Mouse (Mus musculus): Measurements from ENCODE around the gene Ldha. TPM values are rescaled to one million over a fixed set of nuclear protein-coding genes. Genes with fewer than 3 reads are reported as not detected.
A peak's percentile ranks its signal among the peaks of the same experiment; 100 is the strongest.

The Ldha gene
- polyA plus RNA-seq, 1 experiment from 2014 or later, result 1,396 TPM

DNA sequence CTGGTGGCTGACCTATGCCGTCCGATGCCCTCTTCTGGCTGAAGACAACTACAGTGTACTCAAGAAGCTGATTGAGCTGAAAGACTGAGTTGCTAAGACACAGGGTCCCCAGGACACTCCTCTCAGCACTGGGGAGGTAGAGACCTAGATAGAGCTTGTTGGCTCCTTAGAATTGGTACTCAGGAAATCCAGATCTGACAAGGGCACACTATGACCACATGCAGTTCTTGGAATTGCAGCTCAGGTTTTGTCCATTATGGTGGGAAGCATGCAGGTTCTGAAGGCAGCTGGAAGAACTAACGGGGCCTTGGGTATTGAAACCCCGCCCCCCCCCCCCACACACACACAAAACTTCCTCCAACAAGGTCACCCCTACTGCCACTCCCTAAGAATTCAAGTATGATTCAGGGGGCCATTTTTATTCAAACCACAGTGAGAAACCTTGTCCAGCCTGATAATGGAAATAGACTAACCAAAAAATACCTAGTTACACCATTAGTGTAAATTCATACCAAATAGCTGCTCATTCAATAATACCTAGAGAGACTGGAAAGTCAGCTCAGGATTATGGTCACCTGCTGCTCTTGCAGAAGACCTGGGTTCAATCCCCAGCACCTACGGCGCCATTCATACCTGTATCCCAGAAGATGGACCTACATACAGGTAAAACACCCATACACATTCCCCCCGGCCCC lies 14.7 kb downstream of the Ldha start:
- H3K27me3 ChIP-seq (ENCODE audit: control insufficient read depth, insufficient read depth, low read length), result no peaks in the 10 kb centered on the region
- ATAC-seq (ENCODE audit: low FRiP score, low TSS enrichment), result no peak
- no peak overlapping the region for H3K4me2 ChIP-seq (replicated peaks; ENCODE audit: low read depth, low read length)
- peaks cover 54% of the 10 kb centered on the region for H3K36me3 ChIP-seq (ENCODE audit: control insufficient read depth, insufficient read depth, low read length)
- no peaks in the 10 kb centered on the region for H3K9me3 ChIP-seq (ENCODE audit: control insufficient read depth, low read length)
- H3K27ac ChIP-seq (ENCODE audit: low read depth, low read length), result no peak overlapping the region
- no peaks in the 10 kb centered on the region for H3K4me1 ChIP-seq (ENCODE audit: control insufficient read depth, insufficient read depth, low read length)
- 72% methylated on average over 7 of the region's 7 CpGs for WGBS
- no peak overlapping the region for H3K4me3 ChIP-seq (ENCODE audit: low read length)
- no peak overlapping the region for H3K9ac ChIP-seq (ENCODE audit: low read depth, low read length)

DNA sequence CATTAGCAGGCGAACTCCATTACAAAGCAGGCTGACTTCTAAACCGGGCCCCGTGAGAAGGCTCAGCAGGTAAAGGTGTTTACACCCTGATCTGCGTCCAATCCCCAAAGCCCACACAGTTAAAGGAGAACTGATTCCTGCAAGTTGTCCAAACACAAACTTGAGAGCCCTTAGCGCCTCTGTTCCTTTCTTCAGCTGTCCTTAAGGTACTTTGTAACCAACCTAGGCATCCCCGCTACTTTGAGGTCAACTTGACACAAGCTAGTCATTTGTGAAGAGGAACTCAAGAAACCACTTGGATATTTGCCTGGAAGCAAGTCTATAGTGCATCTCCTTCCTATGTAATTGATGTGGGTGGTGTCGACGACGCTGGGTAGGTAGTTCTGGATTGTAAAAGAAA lies 16.2 kb downstream of the Ldha start:
- Histone ChIP-seq H3K4me2 (replicated peaks; ENCODE audit: low read depth, low read length) (no peak overlapping the region), H3K4me1 (ENCODE audit: control insufficient read depth, insufficient read depth, low read length) (no peaks in the 10 kb centered on the region), H3K27me3 (ENCODE audit: control insufficient read depth, insufficient read depth, low read length) (no peaks in the 10 kb centered on the region), H3K9me3 (ENCODE audit: control insufficient read depth, low read length) (no peaks in the 10 kb centered on the region), H3K4me3 (ENCODE audit: low read length) (no peak overlapping the region), H3K36me3 (ENCODE audit: control insufficient read depth, insufficient read depth, low read length) (peaks cover 40% of the 10 kb centered on the region), H3K27ac (ENCODE audit: low read depth, low read length) (no peak overlapping the region), H3K9ac (ENCODE audit: low read depth, low read length) (no peak overlapping the region)
- WGBS, result 73% methylated on average over 9 of the region's 9 CpGs
- no peak for ATAC-seq (ENCODE audit: low FRiP score, low TSS enrichment)

DNA sequence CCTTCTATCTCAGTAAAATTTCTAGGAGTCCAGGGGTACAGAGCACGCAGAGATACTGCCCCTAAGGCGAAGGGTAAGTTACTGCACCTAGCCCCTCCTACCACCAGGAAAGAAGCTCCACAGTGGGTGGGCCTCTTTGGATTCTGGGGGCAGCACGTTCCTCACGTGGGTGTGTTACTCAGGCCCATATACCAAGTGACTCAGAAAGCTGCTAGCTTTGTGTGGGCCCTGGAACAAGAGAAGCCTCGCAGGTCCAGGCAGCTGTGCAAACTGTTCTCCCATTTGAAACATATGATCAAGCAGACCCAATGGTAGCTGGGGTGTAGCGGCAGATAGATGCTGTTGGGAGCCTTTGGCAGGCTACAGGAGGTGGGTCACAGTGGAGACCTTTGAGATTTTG lies 17.8 kb downstream of the Ldha start:
- Histone ChIP-seq H3K9me3 (ENCODE audit: control insufficient read depth, low read length) (no peaks in the 10 kb centered on the region), H3K4me2 (replicated peaks; ENCODE audit: low read depth, low read length) (no peak overlapping the region), H3K27me3 (ENCODE audit: control insufficient read depth, insufficient read depth, low read length) (no peaks in the 10 kb centered on the region), H3K4me3 (ENCODE audit: low read length) (no peak overlapping the region), H3K4me1 (ENCODE audit: control insufficient read depth, insufficient read depth, low read length) (no peaks in the 10 kb centered on the region), H3K27ac (ENCODE audit: low read depth, low read length) (no peak overlapping the region), H3K36me3 (ENCODE audit: control insufficient read depth, insufficient read depth, low read length) (peaks cover 24% of the 10 kb centered on the region), H3K9ac (ENCODE audit: low read depth, low read length) (no peak overlapping the region)
- 60% methylated on average over 6 of the region's 6 CpGs for WGBS
- ATAC-seq (ENCODE audit: low FRiP score, low TSS enrichment), result no peak

DNA sequence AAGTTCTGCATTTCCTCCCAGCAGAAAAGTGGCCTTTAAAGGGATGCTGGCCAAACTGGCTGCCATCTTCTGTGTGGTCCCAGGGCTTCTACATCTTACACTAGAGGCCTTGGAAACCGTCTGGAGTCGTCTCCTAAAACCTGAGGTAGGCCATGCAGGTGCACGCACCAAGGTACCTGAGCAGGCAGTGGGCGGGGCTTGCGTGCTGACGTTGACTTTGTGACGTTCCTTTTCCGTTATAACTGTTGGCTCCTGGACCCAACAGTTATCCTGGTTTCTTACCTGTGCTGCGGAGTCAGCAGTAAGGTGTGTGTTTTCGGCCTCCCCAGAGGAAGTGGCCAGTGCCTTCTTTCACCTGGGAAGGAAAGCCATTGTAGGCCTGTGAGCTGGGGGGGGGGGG lies 19.7 kb downstream of the Ldha start, which contains the start of gene Ldhc:
TSS of gene Ldhc (plus strand) at position 208 of the 400 bp plus-strand sequence.
- no peak within 1 kb of the TSS for H3K27ac ChIP-seq (ENCODE audit: low read depth, low read length)

DNA sequence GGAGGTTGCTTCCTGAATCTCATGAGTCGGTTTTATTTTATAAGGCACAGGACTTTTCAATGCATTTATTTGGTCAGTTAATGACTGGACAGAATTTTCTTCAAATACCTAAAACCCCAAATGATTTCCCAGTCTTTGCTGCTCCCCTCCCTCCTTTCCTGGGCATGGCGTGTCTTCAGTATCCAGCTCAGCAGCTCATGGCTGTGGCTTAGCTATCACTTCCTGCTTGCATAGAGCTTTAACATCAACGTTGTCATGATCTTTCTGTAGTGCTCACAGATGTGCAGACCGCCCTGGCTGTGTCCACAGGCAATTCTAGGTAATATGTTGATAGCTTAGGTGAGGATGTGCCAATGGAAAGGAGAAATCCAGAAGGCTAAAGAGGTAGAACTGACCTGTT lies 30.7 kb downstream of the Ldha start:
- Histone ChIP-seq H3K27me3 (ENCODE audit: control insufficient read depth, insufficient read depth, low read length) (no peaks in the 10 kb centered on the region), H3K9ac (ENCODE audit: low read depth, low read length) (no peak overlapping the region), H3K9me3 (ENCODE audit: control insufficient read depth, low read length) (no peaks in the 10 kb centered on the region), H3K4me2 (replicated peaks; ENCODE audit: low read depth, low read length) (no peak overlapping the region), H3K27ac (ENCODE audit: low read depth, low read length) (no peak overlapping the region), H3K4me3 (ENCODE audit: low read length) (no peak overlapping the region), H3K36me3 (ENCODE audit: control insufficient read depth, insufficient read depth, low read length) (no peaks in the 10 kb centered on the region), H3K4me1 (ENCODE audit: control insufficient read depth, insufficient read depth, low read length) (no peaks in the 10 kb centered on the region)
- WGBS, result 78% methylated on average over 4 of the region's 4 CpGs
- no peak for ATAC-seq (ENCODE audit: low FRiP score, low TSS enrichment)

More for the DNA sequence above, 19.7 kb downstream of the Ldha start, which contains the start of gene Ldhc:
- H3K9ac ChIP-seq (ENCODE audit: low read depth, low read length), result no peak within 1 kb of the TSS
- 0 out of 2 replicates have a peak, but pooled peaks have one; percentile 24 for ATAC-seq (ENCODE audit: low FRiP score, low TSS enrichment)
- H3K4me3 ChIP-seq (ENCODE audit: low read length), result no peak within 1 kb of the TSS
- no peaks in the 10 kb centered on the region for H3K27me3 ChIP-seq (ENCODE audit: control insufficient read depth, insufficient read depth, low read length)
- H3K4me1 ChIP-seq (ENCODE audit: control insufficient read depth, insufficient read depth, low read length), result no peaks in the 10 kb centered on the region
- no peak within 1 kb of the TSS for H3K4me2 ChIP-seq (replicated peaks; ENCODE audit: low read depth, low read length)
- H3K36me3 ChIP-seq (ENCODE audit: control insufficient read depth, insufficient read depth, low read length), result peaks cover 5% of the 10 kb centered on the region
- 40% methylated on average over 10 of the region's 10 CpGs for WGBS
- no peaks in the 10 kb centered on the region for H3K9me3 ChIP-seq (ENCODE audit: control insufficient read depth, low read length)

DNA sequence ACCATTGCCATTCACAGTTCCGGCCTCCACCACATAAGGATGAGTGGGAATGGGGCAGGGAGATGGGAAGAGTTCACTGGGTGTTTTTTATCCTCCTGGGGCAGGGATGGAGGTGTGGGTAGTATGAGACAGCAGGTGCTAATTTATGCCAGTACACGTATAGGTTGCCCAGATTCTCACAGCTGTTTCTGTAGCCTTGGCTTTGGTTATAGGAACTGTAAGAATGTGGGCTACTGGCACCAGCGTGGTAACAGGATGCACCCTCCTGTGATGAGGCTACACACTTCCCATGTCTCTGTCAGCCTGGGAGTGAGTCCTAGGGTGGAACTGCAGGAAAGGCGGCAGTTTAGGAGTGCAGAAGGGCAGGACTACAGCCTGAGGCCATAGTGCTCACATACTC lies 35.6 kb downstream of the Ldha start:
- H3K9ac ChIP-seq (ENCODE audit: low read depth, low read length), result no peak overlapping the region
- no peaks in the 10 kb centered on the region for H3K36me3 ChIP-seq (ENCODE audit: control insufficient read depth, insufficient read depth, low read length)
- H3K27ac ChIP-seq (ENCODE audit: low read depth, low read length), result no peak overlapping the region
- no peak overlapping the region for H3K4me2 ChIP-seq (replicated peaks; ENCODE audit: low read depth, low read length)
- H3K4me1 ChIP-seq (ENCODE audit: control insufficient read depth, insufficient read depth, low read length), result no peaks in the 10 kb centered on the region
- no peak for ATAC-seq (ENCODE audit: low FRiP score, low TSS enrichment)
- H3K9me3 ChIP-seq (ENCODE audit: control insufficient read depth, low read length), result no peaks in the 10 kb centered on the region
- H3K27me3 ChIP-seq (ENCODE audit: control insufficient read depth, insufficient read depth, low read length), result no peaks in the 10 kb centered on the region
- no peak overlapping the region for H3K4me3 ChIP-seq (ENCODE audit: low read length)
- WGBS, result 66% methylated on average over 4 of the region's 4 CpGs

DNA sequence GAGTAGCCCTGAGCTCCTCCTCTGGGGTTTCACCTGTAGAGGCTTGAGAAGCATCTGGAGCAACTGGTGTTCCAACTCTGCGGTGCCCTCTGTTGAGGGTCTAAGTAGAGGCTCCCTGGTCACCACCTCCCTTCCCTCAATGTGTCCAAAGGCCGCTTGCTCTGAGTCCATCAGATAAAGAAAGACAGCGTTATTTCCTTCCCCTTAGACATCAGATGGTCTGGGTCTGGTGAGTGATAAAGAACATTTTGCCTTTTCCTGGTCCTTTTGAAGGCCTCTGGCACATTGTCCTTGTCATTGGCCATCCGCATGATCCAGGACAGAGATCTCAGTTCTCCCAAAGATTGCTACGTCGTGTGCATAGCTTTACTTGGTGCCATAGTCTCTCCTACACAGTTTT lies 36.0 kb downstream of the Ldha start:
- Histone ChIP-seq H3K4me1 (ENCODE audit: control insufficient read depth, insufficient read depth, low read length) (no peaks in the 10 kb centered on the region), H3K4me3 (ENCODE audit: low read length) (no peak overlapping the region), H3K9me3 (ENCODE audit: control insufficient read depth, low read length) (no peaks in the 10 kb centered on the region), H3K36me3 (ENCODE audit: control insufficient read depth, insufficient read depth, low read length) (no peaks in the 10 kb centered on the region), H3K4me2 (replicated peaks; ENCODE audit: low read depth, low read length) (no peak overlapping the region), H3K9ac (ENCODE audit: low read depth, low read length) (no peak overlapping the region), H3K27ac (ENCODE audit: low read depth, low read length) (no peak overlapping the region), H3K27me3 (ENCODE audit: control insufficient read depth, insufficient read depth, low read length) (no peaks in the 10 kb centered on the region)
- 87% methylated on average over 6 of the region's 6 CpGs for WGBS
- ATAC-seq (ENCODE audit: low FRiP score, low TSS enrichment), result no peak

DNA sequence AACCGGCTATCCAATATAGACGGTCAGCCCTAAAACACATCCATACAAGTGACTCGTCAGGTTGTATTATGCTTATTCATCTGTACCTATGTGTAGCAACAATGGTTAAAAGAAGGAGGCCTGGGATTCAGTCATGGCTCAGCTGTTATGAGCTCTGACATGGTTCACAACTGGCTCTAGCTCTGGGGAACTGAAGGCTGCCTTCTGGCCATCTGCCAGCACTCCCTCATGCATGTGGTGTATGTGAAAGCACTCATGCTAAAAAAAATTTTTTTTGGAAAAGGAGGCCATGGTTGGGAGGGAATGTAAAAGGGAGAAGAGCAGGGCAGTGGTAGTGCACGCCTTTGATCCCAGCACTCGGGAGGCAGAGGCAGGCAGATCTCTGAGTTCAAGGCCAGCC lies 38.6 kb downstream of the Ldha start:
- WGBS, result 92% methylated on average over 5 of the region's 5 CpGs
- Histone ChIP-seq H3K27me3 (ENCODE audit: control insufficient read depth, insufficient read depth, low read length) (no peaks in the 10 kb centered on the region), H3K4me2 (replicated peaks; ENCODE audit: low read depth, low read length) (no peak overlapping the region), H3K36me3 (ENCODE audit: control insufficient read depth, insufficient read depth, low read length) (peaks cover 2% of the 10 kb centered on the region; the same call in 1 of the 2 replicates), H3K9me3 (ENCODE audit: control insufficient read depth, low read length) (no peaks in the 10 kb centered on the region), H3K4me1 (ENCODE audit: control insufficient read depth, insufficient read depth, low read length) (no peaks in the 10 kb centered on the region), H3K9ac (ENCODE audit: low read depth, low read length) (no peak overlapping the region), H3K4me3 (ENCODE audit: low read length) (no peak overlapping the region), H3K27ac (ENCODE audit: low read depth, low read length) (no peak overlapping the region)
- ATAC-seq (ENCODE audit: low FRiP score, low TSS enrichment), result no peak

DNA sequence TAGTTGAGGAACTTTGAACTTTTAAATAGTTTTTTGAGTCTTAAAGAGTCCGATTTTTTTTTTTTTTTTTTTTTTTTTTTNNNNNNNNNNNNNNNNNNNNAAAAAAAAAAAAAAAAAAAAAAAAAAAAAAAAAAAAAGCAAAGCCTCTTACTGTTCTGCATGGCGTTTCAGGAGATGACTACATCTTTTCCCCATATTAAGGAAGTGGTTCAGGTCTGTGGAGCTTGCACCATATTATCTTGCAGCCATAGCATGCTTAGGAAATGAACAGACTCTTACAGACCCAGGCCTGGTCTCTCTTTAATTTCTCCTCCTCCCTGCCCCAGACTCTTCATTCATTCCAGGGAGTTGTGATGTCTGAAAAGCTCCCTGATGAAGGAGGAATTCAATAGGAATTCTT lies 39.7 kb downstream of the Ldha start:
- H3K4me2 ChIP-seq (replicated peaks; ENCODE audit: low read depth, low read length), result no peak overlapping the region
- WGBS, result 85% methylated on average over 2 of the region's 2 CpGs
- no peaks in the 10 kb centered on the region for H3K27me3 ChIP-seq (ENCODE audit: control insufficient read depth, insufficient read depth, low read length)
- H3K9me3 ChIP-seq (ENCODE audit: control insufficient read depth, low read length), result no peaks in the 10 kb centered on the region
- H3K27ac ChIP-seq (ENCODE audit: low read depth, low read length), result no peak overlapping the region
- H3K4me1 ChIP-seq (ENCODE audit: control insufficient read depth, insufficient read depth, low read length), result no peaks in the 10 kb centered on the region
- peaks cover 9% of the 10 kb centered on the region for H3K36me3 ChIP-seq (ENCODE audit: control insufficient read depth, insufficient read depth, low read length)
- H3K9ac ChIP-seq (ENCODE audit: low read depth, low read length), result no peak overlapping the region
- no peak overlapping the region for H3K4me3 ChIP-seq (ENCODE audit: low read length)
- ATAC-seq (ENCODE audit: low FRiP score, low TSS enrichment), result no peak
